8 mouse cellular contexts compared by ENCODE assay signal in the genomic region with DNA sequence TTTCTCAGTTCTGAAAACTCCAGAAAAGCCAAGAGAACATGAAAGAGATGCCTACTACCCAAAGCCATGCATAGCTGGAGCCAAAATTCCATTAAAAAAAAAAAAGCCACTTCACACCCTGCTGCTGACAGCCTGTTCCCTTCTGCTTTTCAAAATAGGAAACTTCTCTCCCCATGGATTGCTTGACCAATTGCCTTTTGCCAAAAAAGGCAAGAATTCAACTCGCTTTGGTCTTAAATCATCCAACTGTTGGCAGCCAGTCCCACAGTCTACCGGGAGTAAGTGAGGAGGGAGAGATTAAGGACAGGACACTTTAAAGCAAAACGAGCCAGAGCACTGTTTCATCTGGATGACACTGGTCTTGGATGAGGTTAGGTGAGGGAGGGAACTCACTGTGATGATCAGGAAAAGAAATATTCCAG.
A peak's percentile ranks its signal among the peaks of the same experiment; 100 is the strongest.
DNase-seq lines count a peak whose midpoint lies in the region.

No protein-coding gene starts in this region.

- peak; percentile 29 for DNase-seq in 3134 (ENCODE audit: extremely low read depth, insufficient read length, low spot score)
- peak; percentile 31 for DNase-seq in 3T3-L1 (ENCODE audit: low read depth, low spot score)
- peak; percentile 82 for DNase-seq in gastrocnemius, postnatal 25 days
- peak; percentile 47 to 69 for DNase-seq in kidney, postnatal 4 days
- no peak for DNase-seq in cerebellum, adult 8-10 months
- DNase-seq in left cerebral cortex, adult 11 months (ENCODE audit: low spot score), result no peak
- DNase-seq in embryo, embryonic 9.5 days (ENCODE audit: extremely low spot score), result no peak
- no peak for DNase-seq in embryo, embryonic 10 days (ENCODE audit: low spot score)

Comparison
In these comparisons a context has a peak if more than half of its experiments do, and no peak if none do; other contexts are left out.
1. DNase-seq: peak in 3134 (single experiment), 3T3-L1 (single experiment), gastrocnemius, postnatal 25 days (single experiment) and kidney, postnatal 4 days (2 of 2); none in cerebellum, adult 8-10 months (single experiment), left cerebral cortex, adult 11 months (single experiment), embryo, embryonic 9.5 days (single experiment) and embryo, embryonic 10 days (single experiment).